Mouse (Mus musculus) spleen, adult 2 months (tissue): ENCODE results near the gene Ccdc141. TPM values are rescaled to one million over a fixed set of nuclear protein-coding genes. Genes with fewer than 3 reads are reported as not detected.

Experiments used
- DNase-seq, 2 experiments: peaks; one replicate each; pipeline versions ENCODE4 v3.0.0 to v3.0.0-alpha.2; 2012 to 2021; ENCODE audit warnings: low spot score in 2 of 2, low read depth in 1 of 2
- H3K27ac ChIP-seq: fragments of 200-500 bp; 2 replicates; pipeline ENCODE4 v1.5.1; 2012; ENCODE audit warnings: low read length, inconsistent platforms; ENCODE audit not compliant: insufficient read depth
- H3K27me3 ChIP-seq: fragments of 200-500 bp; 2 replicates; pipeline ENCODE4 v1.6.1; 2012; ENCODE audit warnings: mild to moderate bottlenecking, moderate library complexity, low read length, inconsistent platforms; ENCODE audit not compliant: control insufficient read depth, insufficient read depth
- H3K36me3 ChIP-seq: fragments of 200-500 bp; 2 replicates; pipeline ENCODE4 v1.6.1; 2012; ENCODE audit warnings: mild to moderate bottlenecking, low read length, inconsistent platforms; ENCODE audit not compliant: control insufficient read depth, insufficient read depth
- H3K4me1 ChIP-seq: fragments of 200-500 bp; 2 replicates; pipeline ENCODE4 v1.6.1; 2011; ENCODE audit warnings: inconsistent platforms; ENCODE audit not compliant: control insufficient read depth, insufficient read depth, insufficient read length
- H3K4me3 ChIP-seq: fragments of 200-500 bp; 2 replicates; pipeline ENCODE4 v1.5.1; 2011; ENCODE audit warnings: mild to moderate bottlenecking, inconsistent platforms; ENCODE audit not compliant: insufficient read depth, insufficient read length; ENCODE audit errors: extremely low read depth
- CTCF ChIP-seq: fragments of 200-500 bp; IDR thresholded peaks from 2 replicates; pipeline ENCODE4 v1.5.1; 2011; ENCODE audit warnings: mild to moderate bottlenecking, inconsistent platforms; ENCODE audit not compliant: insufficient read depth, insufficient read length, insufficient replicate concordance; ENCODE audit errors: extremely low read depth
- POLR2A ChIP-seq: fragments of 200-500 bp; IDR thresholded peaks from 2 replicates; pipeline ENCODE4 v1.6.1; 2011; ENCODE audit warnings: low read depth, low read length, inconsistent platforms
- WGBS: fragments of 180-500 bp; shearing (Covaris S2); methylation state at CpG from one replicate; pipeline ENCODE4 v1.1.7; 2018; 5-methylcytosine and 5-hydroxymethylcytosine counted together
- polyA plus RNA-seq: library from polyadenylated mRNA; depleted of rRNA; stranded (reverse); fragments of >200 nt; gene quantifications from 2 replicates; pipeline ENCODE4 v1.2.3, GENCODE M21; 2012

Ccdc141 gene
- polyA plus RNA-seq, 1 experiment, result 0.77 TPM

DNA sequence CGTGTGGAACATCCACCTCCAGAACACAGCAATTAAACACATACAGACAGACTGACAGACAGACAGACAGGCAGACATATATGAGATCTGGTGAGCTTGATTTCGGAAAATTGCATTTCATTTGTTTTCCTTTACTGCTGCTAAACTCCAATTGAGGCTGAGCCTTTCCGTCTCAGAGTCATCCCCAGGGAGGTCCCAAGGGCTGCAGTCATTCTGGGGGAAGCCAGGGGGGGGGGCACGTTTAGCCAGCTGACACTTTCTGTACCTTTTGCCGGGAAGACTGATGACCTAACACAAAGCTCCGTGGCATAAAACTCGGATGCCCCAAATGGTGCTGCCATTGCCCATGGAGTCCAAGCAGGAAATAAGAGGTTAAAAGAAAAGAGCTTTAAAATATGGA is 5.0 kb upstream of the Ccdc141 start:
- no peak for DNase-seq
- Histone ChIP-seq H3K27ac (no peak overlapping the region), H3K27me3 (no peaks in the 10 kb centered on the region), H3K36me3 (no peaks in the 10 kb centered on the region), H3K4me3 (no peak overlapping the region), H3K4me1 (no peaks in the 10 kb centered on the region)
- TF ChIP-seq POLR2A (no peak), CTCF (no peak)
- WGBS, result 79% methylated on average over 7 of the region's 7 CpGs

DNA sequence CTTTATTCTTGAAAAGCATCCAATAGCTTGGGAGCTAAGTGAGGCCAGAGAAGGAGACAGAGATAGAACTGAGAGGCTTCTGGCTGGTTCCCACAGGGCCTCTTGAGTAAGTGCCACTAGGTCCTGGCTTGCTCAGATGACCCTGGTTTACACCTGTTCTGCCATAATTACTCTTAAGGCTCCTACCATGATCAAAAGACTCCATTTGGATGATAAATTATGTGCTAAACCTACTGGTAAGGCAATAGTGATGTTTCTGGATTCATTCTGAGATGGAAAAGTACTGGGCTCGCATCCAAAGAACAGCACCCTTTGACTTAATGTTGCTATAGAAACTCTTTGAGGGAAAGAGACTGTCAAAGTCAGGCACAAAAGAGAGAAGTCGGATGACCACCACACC is 3.9 kb upstream of the Ccdc141 start:
- 86% methylated on average over 2 of the region's 2 CpGs for WGBS
- Histone ChIP-seq H3K36me3 (no peaks in the 10 kb centered on the region), H3K27me3 (no peaks in the 10 kb centered on the region), H3K4me3 (no peak overlapping the region), H3K27ac (no peak overlapping the region), H3K4me1 (no peaks in the 10 kb centered on the region)
- TF ChIP-seq POLR2A (no peak), CTCF (no peak)
- DNase-seq, result no peak

DNA sequence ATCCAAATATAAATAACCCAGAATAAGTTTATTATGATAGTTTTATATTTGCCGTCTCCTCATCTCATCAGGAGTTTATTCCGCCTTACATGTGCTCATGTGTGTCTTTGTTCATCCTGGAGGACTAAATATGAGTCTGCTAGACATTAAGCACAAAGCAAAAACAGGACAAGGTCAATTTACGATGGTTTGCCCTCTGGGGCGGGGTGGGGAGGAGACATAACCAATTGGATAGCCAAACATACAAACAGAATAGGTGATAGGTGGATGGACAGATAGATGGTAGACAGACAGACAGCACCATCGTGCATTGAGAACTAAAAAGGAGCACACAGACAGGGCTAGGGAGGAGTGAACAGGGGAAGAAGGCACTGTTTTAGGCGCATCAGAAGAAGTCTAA is 3.4 kb upstream of the Ccdc141 start:
- H3K27me3 ChIP-seq, result no peaks in the 10 kb centered on the region
- H3K4me1 ChIP-seq, result no peaks in the 10 kb centered on the region
- no peak overlapping the region for H3K27ac ChIP-seq
- no peaks in the 10 kb centered on the region for H3K36me3 ChIP-seq
- DNase-seq, result no peak
- TF ChIP-seq POLR2A (no peak), CTCF (no peak)
- WGBS, result 90% methylated on average over 6 of the region's 6 CpGs
- no peak overlapping the region for H3K4me3 ChIP-seq

DNA sequence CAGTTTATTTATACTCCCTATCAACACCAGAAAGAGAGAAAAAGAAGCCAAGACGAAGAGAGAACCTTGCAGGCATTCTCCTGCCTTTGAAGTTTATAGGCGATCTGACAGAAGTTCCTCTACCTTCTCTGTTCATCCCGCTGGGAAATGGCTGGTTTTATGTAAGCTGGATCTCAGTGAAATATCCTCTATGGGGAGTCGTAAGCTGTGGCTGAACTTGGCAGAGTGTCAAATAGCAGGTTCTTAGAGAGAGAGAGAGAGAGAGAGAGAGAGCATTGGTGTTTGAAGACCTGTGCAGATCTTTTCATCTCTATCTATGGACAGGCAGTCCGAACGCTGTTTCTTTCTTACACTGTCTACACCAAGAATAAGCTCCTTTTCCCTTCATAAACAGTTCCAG is 2.9 kb upstream of the Ccdc141 start:
- Histone ChIP-seq H3K27me3 (no peaks in the 10 kb centered on the region), H3K4me3 (no peak overlapping the region), H3K27ac (no peak overlapping the region), H3K4me1 (no peaks in the 10 kb centered on the region), H3K36me3 (no peaks in the 10 kb centered on the region)
- no peak for DNase-seq
- TF ChIP-seq POLR2A (no peak), CTCF (no peak)
- WGBS, result 78% methylated on average over 6 of the region's 6 CpGs

DNA sequence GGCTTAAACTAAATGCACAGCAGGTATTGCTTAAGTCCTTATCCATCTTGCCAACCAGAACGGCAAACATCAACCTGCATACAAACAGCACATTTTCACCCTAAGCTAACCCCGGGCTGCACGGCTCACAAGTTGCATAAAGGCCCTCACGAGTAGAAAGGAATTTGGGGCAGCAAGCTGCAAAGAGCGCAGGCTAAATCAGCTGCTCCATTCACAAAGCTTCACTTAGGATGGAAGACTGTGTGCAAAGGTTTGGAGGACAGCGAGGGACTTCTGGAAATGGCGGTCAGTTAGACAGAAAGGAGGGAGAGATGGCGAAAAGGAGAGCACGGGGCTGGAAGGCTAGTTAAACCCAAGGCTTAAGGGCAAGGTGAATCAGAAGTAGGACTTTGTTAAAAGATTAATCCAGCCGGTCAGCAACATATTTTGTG is 1.8 kb upstream of the Ccdc141 start:
- Histone ChIP-seq H3K27ac (no peak overlapping the region), H3K4me3 (no peak overlapping the region), H3K4me1 (no peaks in the 10 kb centered on the region), H3K36me3 (no peaks in the 10 kb centered on the region), H3K27me3 (no peaks in the 10 kb centered on the region)
- no peak for DNase-seq
- WGBS, result 87% methylated on average over 10 of the region's 10 CpGs
- TF ChIP-seq CTCF (no peak), POLR2A (no peak)

DNA sequence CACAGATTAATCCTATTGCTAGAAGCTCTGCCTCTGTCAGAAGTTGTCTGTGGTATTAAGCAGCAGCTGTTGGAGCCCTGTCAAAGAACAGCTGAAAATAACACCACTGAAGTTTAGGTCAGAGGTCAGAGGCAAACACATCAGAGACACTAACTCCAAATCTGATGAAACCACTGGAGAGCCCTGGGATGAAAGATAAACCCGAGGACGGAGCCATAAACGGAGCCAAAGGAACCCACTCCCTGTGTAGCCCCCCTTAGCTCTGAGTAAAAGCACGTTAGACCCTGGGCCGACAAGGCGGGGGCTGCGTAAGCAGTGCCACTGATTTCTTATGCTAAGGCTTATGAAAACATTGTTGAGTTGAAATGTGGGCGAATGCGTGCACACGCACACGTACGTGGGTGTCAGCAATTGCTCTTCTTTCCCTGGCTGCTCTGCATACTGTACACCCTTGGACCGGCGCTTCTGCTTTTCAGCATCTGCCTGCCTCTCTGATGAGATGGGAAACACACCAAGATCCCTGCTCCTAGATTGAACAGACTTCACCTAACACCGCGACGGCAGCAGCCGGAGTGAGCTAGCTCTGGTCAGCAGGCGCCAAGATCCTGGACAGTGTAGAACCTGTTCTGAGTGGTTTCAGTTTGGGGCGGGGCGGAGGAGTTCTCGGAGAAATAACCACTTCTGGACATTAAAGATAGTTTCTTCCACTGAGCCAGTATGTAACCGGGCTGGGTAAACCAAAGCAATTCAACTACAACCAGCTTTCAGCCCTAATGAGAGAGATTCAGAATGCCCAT is 1.2 kb upstream of the Ccdc141 start:
- H3K27ac ChIP-seq, result no peak overlapping the region
- no peaks in the 10 kb centered on the region for H3K27me3 ChIP-seq
- DNase-seq, result no peak
- H3K4me1 ChIP-seq, result no peaks in the 10 kb centered on the region
- 73% methylated on average over 23 of the region's 23 CpGs for WGBS
- TF ChIP-seq POLR2A, result no peak
- no peak for TF ChIP-seq CTCF
- H3K36me3 ChIP-seq, result no peaks in the 10 kb centered on the region
- no peak overlapping the region for H3K4me3 ChIP-seq

DNA sequence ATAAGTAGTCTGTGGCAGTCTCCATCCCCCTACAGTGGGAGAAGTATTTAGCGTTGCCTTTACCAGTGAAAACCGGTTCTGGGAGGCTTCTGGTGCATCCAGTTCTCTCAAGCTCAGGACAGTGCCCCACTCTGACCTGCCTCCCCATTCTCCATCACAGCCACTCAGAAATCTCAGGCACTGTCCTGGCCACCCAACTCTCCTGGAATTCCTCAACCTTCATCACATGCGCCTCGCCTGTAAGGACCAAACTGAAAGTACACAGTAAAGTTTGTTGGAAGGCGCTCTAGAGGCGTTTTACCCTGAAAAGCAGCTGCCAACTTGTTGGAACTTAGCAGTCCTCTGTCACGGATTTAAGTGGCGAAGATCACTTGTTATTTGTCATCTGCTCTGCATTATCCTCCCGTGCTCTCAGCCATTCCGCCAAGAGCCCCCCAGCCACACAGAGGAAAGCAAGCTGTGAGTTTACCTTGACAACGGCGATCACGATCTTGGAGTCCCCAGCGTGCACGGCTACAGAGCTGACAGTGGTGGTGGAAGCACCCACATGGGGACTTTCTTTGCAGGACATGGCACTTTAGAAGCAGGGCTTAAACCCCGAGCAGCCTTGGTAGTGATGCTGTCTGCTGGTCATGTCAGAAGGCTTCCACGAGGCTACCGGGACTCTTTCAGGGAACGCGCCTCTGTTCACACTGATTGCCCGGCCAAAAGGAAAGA is 362 bp downstream of the Ccdc141 start:
- H3K27ac ChIP-seq, result peak overlapping the region; percentile 18; the same call in 1 of the 2 replicates
- no peaks in the 10 kb centered on the region for H3K27me3 ChIP-seq
- H3K4me3 ChIP-seq, result peak overlapping the region; percentile 49
- DNase-seq, result no peak
- no peaks in the 10 kb centered on the region for H3K4me1 ChIP-seq
- no peaks in the 10 kb centered on the region for H3K36me3 ChIP-seq
- TF ChIP-seq POLR2A, result no peak
- TF ChIP-seq CTCF, result no peak
- 3% methylated on average over 21 of the region's 21 CpGs for WGBS
